Mouse (Mus musculus): Measurements from ENCODE around the gene Rps6ka5. TPM values are rescaled to one million over a fixed set of nuclear protein-coding genes. Genes with fewer than 3 reads are reported as not detected.
A peak's percentile ranks its signal among the peaks of the same experiment; 100 is the strongest.

Rps6ka5 gene
- polyA plus RNA-seq, 1 experiment from 2014 or later: 4.5 TPM

DNA sequence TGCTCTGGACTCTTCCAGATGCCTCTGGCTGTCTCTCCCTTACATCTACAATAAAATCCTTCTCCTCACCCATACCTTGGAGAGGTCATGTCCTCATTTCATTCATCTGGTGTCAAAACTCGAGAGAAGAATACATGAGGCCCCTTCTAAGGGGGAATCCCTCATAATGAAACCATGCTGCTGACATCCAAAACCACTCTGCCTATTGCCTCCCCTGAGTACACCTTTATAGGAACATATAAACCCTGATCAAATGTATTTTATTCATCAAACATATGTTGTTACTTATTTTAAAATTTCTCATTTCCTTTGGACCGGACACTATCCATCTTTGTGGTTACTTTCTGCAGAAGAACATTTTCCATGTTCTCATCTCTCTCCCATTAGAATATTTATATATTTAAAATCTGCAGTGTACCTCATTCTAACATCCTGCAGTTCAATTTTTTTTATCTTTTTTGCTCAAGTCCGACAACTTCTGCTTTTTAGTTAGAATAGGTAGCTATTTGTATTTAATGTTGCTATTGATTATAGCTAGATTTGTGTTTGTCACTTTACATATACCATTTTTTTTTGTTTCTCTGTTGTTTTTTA lies 101.8 kb downstream of the Rps6ka5 start:
- no peak for DNase-seq
- Histone ChIP-seq H3K9me3 (ENCODE audit: low read depth, low read length) (no peaks in the 10 kb centered on the region), H3K27ac (ENCODE audit: low read depth) (no peak overlapping the region), H3K36me3 (ENCODE audit: insufficient read depth) (no peaks in the 10 kb centered on the region), H3K4me2 (no peak overlapping the region), H3K9ac (no peak overlapping the region), H3K27me3 (ENCODE audit: insufficient read depth, low read length) (no peaks in the 10 kb centered on the region), H3K4me1 (ENCODE audit: insufficient read depth) (no peaks in the 10 kb centered on the region), H3K4me3 (ENCODE audit: low read depth, low read length) (no peak overlapping the region)
- WGBS: 77% methylated on average over 3 of the region's 3 CpGs
- no peak for TF ChIP-seq CTCF (IDR thresholded peaks at IDR 0.05; ENCODE audit: low read depth)
- ATAC-seq (ENCODE audit: insufficient read depth): no peak

DNA sequence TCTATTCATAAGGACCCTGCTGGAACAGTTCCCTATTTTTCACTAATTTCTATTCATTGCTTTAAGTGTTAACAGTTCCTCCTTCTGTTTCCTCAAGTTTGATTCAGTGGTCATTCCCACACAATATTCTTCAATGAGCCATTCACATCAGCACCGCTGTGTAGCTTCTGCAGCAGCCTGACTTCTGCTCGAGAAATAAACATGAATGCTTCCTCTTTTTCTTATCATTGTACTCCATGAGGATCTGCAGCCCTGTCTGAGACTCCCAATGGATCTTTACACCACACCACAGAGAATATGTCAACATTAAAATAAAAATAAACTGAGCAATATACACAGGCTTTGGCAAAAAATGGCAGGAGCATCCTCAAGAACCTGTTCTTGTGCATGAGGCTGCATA lies 111.5 kb downstream of the Rps6ka5 start:
- Histone ChIP-seq H3K4me1 (ENCODE audit: insufficient read depth) (no peaks in the 10 kb centered on the region), H3K27ac (ENCODE audit: low read depth) (no peak overlapping the region), H3K9me3 (ENCODE audit: low read depth, low read length) (no peaks in the 10 kb centered on the region), H3K9ac (no peak overlapping the region), H3K27me3 (ENCODE audit: insufficient read depth, low read length) (no peaks in the 10 kb centered on the region), H3K4me2 (no peak overlapping the region), H3K4me3 (ENCODE audit: low read depth, low read length) (no peak overlapping the region), H3K36me3 (ENCODE audit: insufficient read depth) (no peaks in the 10 kb centered on the region)
- 55% methylated on average over 2 of the region's 2 CpGs for WGBS
- DNase-seq (no peak), ATAC-seq (ENCODE audit: insufficient read depth) (no peak)
- TF ChIP-seq CTCF (IDR thresholded peaks at IDR 0.05; ENCODE audit: low read depth): no peak

- ATAC-seq (ENCODE audit: insufficient read depth) (no peak), DNase-seq (no peak)
- no peak overlapping the region for H3K4me2 ChIP-seq
- no peaks in the 10 kb centered on the region for H3K27me3 ChIP-seq (ENCODE audit: insufficient read depth, low read length)
- no peak overlapping the region for H3K27ac ChIP-seq (ENCODE audit: low read depth)
- H3K4me1 ChIP-seq (ENCODE audit: insufficient read depth): no peaks in the 10 kb centered on the region
- no peaks in the 10 kb centered on the region for H3K9me3 ChIP-seq (ENCODE audit: low read depth, low read length)
- H3K4me3 ChIP-seq (ENCODE audit: low read depth, low read length): no peak overlapping the region
- TF ChIP-seq CTCF (IDR thresholded peaks at IDR 0.05; ENCODE audit: low read depth): no peak
- no peaks in the 10 kb centered on the region for H3K36me3 ChIP-seq (ENCODE audit: insufficient read depth)
- H3K9ac ChIP-seq: no peak overlapping the region
- WGBS: 86% methylated on average over 2 of the region's 2 CpGs
These were observed 112.9 kb downstream of the Rps6ka5 start for GRCm38 (mm10) chr12:100613878-100614277.

- Histone ChIP-seq H3K4me1 (ENCODE audit: insufficient read depth) (no peaks in the 10 kb centered on the region), H3K4me3 (ENCODE audit: low read depth, low read length) (no peak overlapping the region), H3K27me3 (ENCODE audit: insufficient read depth, low read length) (no peaks in the 10 kb centered on the region), H3K9me3 (ENCODE audit: low read depth, low read length) (no peaks in the 10 kb centered on the region), H3K36me3 (ENCODE audit: insufficient read depth) (no peaks in the 10 kb centered on the region), H3K9ac (no peak overlapping the region), H3K27ac (ENCODE audit: low read depth) (no peak overlapping the region), H3K4me2 (no peak overlapping the region)
- ATAC-seq (ENCODE audit: insufficient read depth) (no peak), DNase-seq (peak; percentile 3)
- TF ChIP-seq CTCF (IDR thresholded peaks at IDR 0.05; ENCODE audit: low read depth): no peak
- WGBS: 32% methylated on average over 5 of the region's 5 CpGs
These were observed 113.5 kb downstream of the Rps6ka5 start for GRCm38 (mm10) chr12:100613192-100613700.

GRCm38 (mm10) chr12:100609766-100610165 lies 117.0 kb downstream of the Rps6ka5 start:
- H3K4me2 ChIP-seq: no peak overlapping the region
- H3K9ac ChIP-seq: no peak overlapping the region
- no peaks in the 10 kb centered on the region for H3K36me3 ChIP-seq (ENCODE audit: insufficient read depth)
- no peak for ATAC-seq (ENCODE audit: insufficient read depth)
- 87% methylated on average over 5 of the region's 5 CpGs for WGBS
- TF ChIP-seq CTCF (IDR thresholded peaks at IDR 0.05; ENCODE audit: low read depth): no peak
- no peaks in the 10 kb centered on the region for H3K4me1 ChIP-seq (ENCODE audit: insufficient read depth)
- DNase-seq: no peak
- H3K9me3 ChIP-seq (ENCODE audit: low read depth, low read length): no peaks in the 10 kb centered on the region
- no peak overlapping the region for H3K4me3 ChIP-seq (ENCODE audit: low read depth, low read length)
- H3K27ac ChIP-seq (ENCODE audit: low read depth): no peak overlapping the region
- no peaks in the 10 kb centered on the region for H3K27me3 ChIP-seq (ENCODE audit: insufficient read depth, low read length)

DNA sequence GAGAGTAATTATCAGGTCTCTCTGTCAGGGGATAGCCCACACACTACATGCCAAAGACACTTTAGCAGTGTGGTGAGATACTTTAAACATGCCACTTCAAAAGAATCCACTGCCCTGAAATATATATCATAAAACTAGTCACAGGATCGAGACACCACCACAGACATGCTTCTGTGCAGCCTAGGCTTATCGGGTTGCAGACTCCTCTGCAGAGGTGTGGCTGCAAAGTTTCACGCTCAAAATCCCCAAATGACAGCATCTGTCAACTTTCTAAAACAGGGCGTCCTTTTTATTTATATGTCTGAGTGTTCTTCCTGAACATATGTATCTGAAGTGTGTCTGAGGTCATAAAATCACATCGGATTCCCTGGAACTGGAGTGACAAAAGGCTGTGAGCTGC lies 117.7 kb downstream of the Rps6ka5 start:
- Histone ChIP-seq H3K27me3 (ENCODE audit: insufficient read depth, low read length) (no peaks in the 10 kb centered on the region), H3K4me2 (no peak overlapping the region), H3K27ac (ENCODE audit: low read depth) (no peak overlapping the region), H3K4me3 (ENCODE audit: low read depth, low read length) (no peak overlapping the region), H3K9me3 (ENCODE audit: low read depth, low read length) (no peaks in the 10 kb centered on the region), H3K36me3 (ENCODE audit: insufficient read depth) (no peaks in the 10 kb centered on the region), H3K9ac (no peak overlapping the region), H3K4me1 (ENCODE audit: insufficient read depth) (no peaks in the 10 kb centered on the region)
- no peak for ATAC-seq (ENCODE audit: insufficient read depth)
- 34% methylated on average over 5 of the region's 5 CpGs for WGBS
- DNase-seq: no peak
- no peak for TF ChIP-seq CTCF (IDR thresholded peaks at IDR 0.05; ENCODE audit: low read depth)

DNA sequence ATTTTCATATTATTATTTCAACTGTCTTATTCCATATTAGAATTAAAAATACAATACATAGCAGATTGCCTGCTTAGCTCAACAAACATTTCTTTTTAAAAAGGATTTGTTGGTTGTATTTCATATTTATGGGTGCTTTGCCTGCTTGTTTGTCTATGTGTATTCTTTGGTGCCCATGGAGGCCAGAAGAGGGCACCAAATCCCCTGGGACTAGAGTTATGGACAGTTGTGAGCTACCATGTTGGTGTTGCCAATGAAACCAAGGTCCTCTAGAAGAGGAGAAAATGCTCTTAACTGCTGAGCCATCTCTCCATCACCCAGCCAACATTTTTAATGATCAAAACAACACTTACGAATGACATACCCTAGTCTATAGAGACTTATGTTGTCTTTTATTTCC lies 120.0 kb downstream of the Rps6ka5 start:
- H3K36me3 ChIP-seq (ENCODE audit: insufficient read depth): no peaks in the 10 kb centered on the region
- no peak for ATAC-seq (ENCODE audit: insufficient read depth)
- H3K9me3 ChIP-seq (ENCODE audit: low read depth, low read length): no peaks in the 10 kb centered on the region
- peak; percentile 52 for TF ChIP-seq CTCF (IDR thresholded peaks at IDR 0.05; ENCODE audit: low read depth)
- no peak overlapping the region for H3K4me3 ChIP-seq (ENCODE audit: low read depth, low read length)
- no peaks in the 10 kb centered on the region for H3K4me1 ChIP-seq (ENCODE audit: insufficient read depth)
- H3K27ac ChIP-seq (ENCODE audit: low read depth): no peak overlapping the region
- 93% methylated on average over 1 of the region's 1 CpGs for WGBS
- H3K4me2 ChIP-seq: no peak overlapping the region
- peak; percentile 53 for DNase-seq
- no peak overlapping the region for H3K9ac ChIP-seq
- H3K27me3 ChIP-seq (ENCODE audit: insufficient read depth, low read length): no peaks in the 10 kb centered on the region

All from lung, embryonic 14.5 days (tissue).